Mouse (Mus musculus) intestine, embryonic 14.5 days (tissue): ENCODE data around the gene Pianp. TPM values are rescaled to one million over a fixed set of nuclear protein-coding genes. Genes with fewer than 3 reads are reported as not detected.
"Not testable (repeated sequence)": the region's sequence is repeated elsewhere in the genome, so short reads cannot be mapped to it uniquely, and the experiment has no call there.

Experiments
- ATAC-seq: fragments of 200-750 bp; cut with Nextera tagmentation; replicated peaks from 2 replicates; pipeline ENCODE4 v1.8.0; 2017; ENCODE audit warnings: low read depth, moderate number of reproducible peaks, moderate TSS enrichment, moderate library complexity; ENCODE audit not compliant: low FRiP score, low TSS enrichment
- DNase-seq: peaks from one replicate; pipeline ENCODE4 v3.0.0-alpha.2; 2018; ENCODE audit warnings: low spot score
- H3K27ac ChIP-seq: fragments of 300-500 bp; sonication (generic); 2 replicates; pipeline ENCODE4 v1.5.1; 2014; ENCODE audit warnings: low read depth, mild to moderate bottlenecking, control low read depth
- H3K27me3 ChIP-seq: fragments of 300-500 bp; sonication (generic); replicated peaks from 2 replicates; pipeline ENCODE4 v1.6.1; 2014; ENCODE audit warnings: low read length, control low read depth; ENCODE audit not compliant: control insufficient read depth, insufficient read depth
- H3K36me3 ChIP-seq: fragments of 300-500 bp; sonication (generic); 2 replicates; pipeline ENCODE4 v1.6.1; 2014; ENCODE audit warnings: low read length, control low read depth; ENCODE audit not compliant: control insufficient read depth, insufficient read depth
- H3K4me1 ChIP-seq: fragments of 300-500 bp; sonication (generic); replicated peaks from 2 replicates; pipeline ENCODE4 v1.6.1; 2014; ENCODE audit warnings: low read length, control low read depth, mixed read lengths; ENCODE audit not compliant: control insufficient read depth, insufficient read depth
- H3K4me2 ChIP-seq: fragments of 300-500 bp; sonication (generic); 2 replicates; pipeline ENCODE4 v1.6.1; 2014; ENCODE audit warnings: low read length
- H3K4me3 ChIP-seq: fragments of 300-500 bp; sonication (generic); 2 replicates; pipeline ENCODE4 v1.5.1; 2014; ENCODE audit warnings: low read depth, low read length, control low read depth, mixed read lengths
- H3K9ac ChIP-seq: fragments of 300-500 bp; sonication (generic); 2 replicates; pipeline ENCODE4 v1.6.1; 2014; ENCODE audit warnings: mild to moderate bottlenecking, low read length
- H3K9me3 ChIP-seq: fragments of 300-500 bp; sonication (generic); 2 replicates; pipeline ENCODE4 v1.6.1; 2016; ENCODE audit warnings: low read length, control low read depth; ENCODE audit not compliant: control insufficient read depth
- WGBS: fragments of 180-500 bp; shearing (Covaris S2); extraction: QIAGEN DNeasy Blood & Tissue Kit; methylation state at CpG from one replicate; pipeline ENCODE4 v1.1.7; 2014; 5-methylcytosine and 5-hydroxymethylcytosine counted together
- polyA plus RNA-seq: library from polyadenylated mRNA; unstranded; fragments of >200 nt; fragmentation: Nextera tagmentation; extraction: Ambion mirVana; gene quantifications from 2 replicates; pipeline ENCODE4 v1.2.1, GENCODE M21; 2014

The Pianp gene
- polyA plus RNA-seq, 1 experiment from 2014 or later = 0.85 TPM

DNA sequence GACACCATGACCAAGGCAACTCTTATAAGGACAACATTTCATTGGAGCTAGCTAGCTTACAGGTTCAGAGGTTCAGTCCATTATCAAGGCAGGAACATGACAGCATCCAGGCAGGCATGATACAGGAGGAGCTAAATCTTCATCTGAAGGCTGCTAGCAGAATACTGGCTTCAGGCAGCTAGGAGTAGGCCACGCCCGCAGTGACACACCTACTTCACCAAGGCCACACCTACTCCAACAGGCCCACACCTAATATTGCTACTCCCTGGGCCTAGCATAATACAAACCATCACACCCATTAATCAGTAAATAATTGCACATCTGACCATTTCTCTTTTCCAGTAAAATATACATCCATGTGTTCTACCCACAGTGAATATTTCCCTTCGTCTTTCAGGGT is 21.2 kb downstream of the Pianp start:
- Histone ChIP-seq H3K9me3 (no peaks in the 10 kb centered on the region), H3K9ac (no peak overlapping the region), H3K36me3 (peaks cover 77% of the 10 kb centered on the region), H3K4me1 (no peaks in the 10 kb centered on the region), H3K27me3 (no peaks in the 10 kb centered on the region), H3K27ac (no peak overlapping the region), H3K4me2 (no peak overlapping the region), H3K4me3 (no peak overlapping the region)
- 93% methylated on average over 3 of the region's 3 CpGs for WGBS
- ATAC-seq (no peak), DNase-seq (no peak)

- peaks cover 80% of the 10 kb centered on the region for H3K36me3 ChIP-seq
- H3K4me3 ChIP-seq, H3K27me3 ChIP-seq, H3K9me3 ChIP-seq, H3K27ac ChIP-seq, H3K4me2 ChIP-seq, H3K9ac ChIP-seq, H3K4me1 ChIP-seq: not testable (repeated sequence)
- DNase-seq (peak; percentile 87), ATAC-seq (0 out of 2 replicates have a peak, but pooled peaks have one; percentile 57)
- 22% methylated on average over 6 of the region's 9 CpGs for WGBS
These were observed 34.0 kb downstream of the Pianp start for GRCm38 (mm10) chr6:125030532-125030931.

DNA sequence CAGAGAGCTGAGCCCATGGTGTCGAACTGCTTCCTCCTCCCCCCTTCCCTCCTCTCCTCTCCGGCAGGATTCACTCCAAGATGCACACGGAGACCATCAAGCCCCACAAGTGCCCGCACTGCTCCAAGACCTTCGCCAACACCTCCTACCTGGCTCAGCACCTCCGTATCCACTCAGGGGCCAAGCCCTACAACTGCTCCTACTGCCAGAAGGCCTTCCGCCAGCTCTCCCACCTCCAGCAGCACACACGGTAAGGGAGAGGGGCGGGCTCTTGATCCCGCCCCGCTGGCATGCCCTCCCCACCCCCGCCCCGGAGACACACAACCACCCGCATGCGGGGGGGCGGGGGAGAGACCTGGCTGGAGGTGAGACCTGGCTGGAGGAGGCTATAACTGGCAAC is 35.1 kb downstream of the Pianp start:
- Histone ChIP-seq H3K9ac (no peak overlapping the region), H3K9me3 (no peaks in the 10 kb centered on the region), H3K36me3 (peaks cover 80% of the 10 kb centered on the region), H3K4me2 (no peak overlapping the region), H3K4me3 (no peak overlapping the region), H3K27me3 (no peaks in the 10 kb centered on the region), H3K27ac (no peak overlapping the region), H3K4me1 (no peaks in the 10 kb centered on the region)
- 90% methylated on average over 16 of the region's 16 CpGs for WGBS
- ATAC-seq (no peak), DNase-seq (no peak)

GRCm38 (mm10) chr6:125038666-125039065 is 42.2 kb downstream of the Pianp start:
- WGBS = 97% methylated on average over 4 of the region's 4 CpGs
- Histone ChIP-seq H3K4me1 (peaks cover 14% of the 10 kb centered on the region; the same call in 1 of the 2 replicates), H3K4me2 (peak overlapping the region; percentile 86), H3K9ac (peak overlapping the region; percentile 31), H3K4me3 (0 out of 2 replicates have a peak overlapping the region, but pooled peaks have one; percentile 66), H3K27ac (peak overlapping the region; percentile 80), H3K36me3 (peaks cover 49% of the 10 kb centered on the region), H3K9me3 (no peaks in the 10 kb centered on the region), H3K27me3 (no peaks in the 10 kb centered on the region)
- DNase-seq = no peak
- ATAC-seq = no peak

GRCm38 (mm10) chr6:125039131-125039530 is 42.6 kb downstream of the Pianp start:
- H3K4me3 ChIP-seq = peak overlapping the region; percentile 66
- no peaks in the 10 kb centered on the region for H3K9me3 ChIP-seq
- peak overlapping the region; percentile 80 for H3K27ac ChIP-seq
- H3K4me2 ChIP-seq = peak overlapping the region; percentile 86
- H3K4me1 ChIP-seq = peaks cover 14% of the 10 kb centered on the region; the same call in 1 of the 2 replicates
- 0 out of 2 replicates have a peak, but pooled peaks have one; percentile 6 for ATAC-seq
- no peaks in the 10 kb centered on the region for H3K27me3 ChIP-seq
- 5% methylated on average over 8 of the region's 8 CpGs for WGBS
- no peak for DNase-seq
- H3K9ac ChIP-seq = peak overlapping the region; percentile 31
- H3K36me3 ChIP-seq = peaks cover 49% of the 10 kb centered on the region

- WGBS = under 1% methylated on average over 26 of the region's 26 CpGs
- ATAC-seq (peak; percentile 97), DNase-seq (peak; percentile 89)
- Histone ChIP-seq H3K4me3 (peak within 1 kb of the TSS; percentile 66), H3K9me3 (no peaks in the 10 kb centered on the region), H3K4me1 (peaks cover 14% of the 10 kb centered on the region; the same call in 1 of the 2 replicates), H3K4me2 (peak within 1 kb of the TSS; percentile 86), H3K36me3 (peaks cover 49% of the 10 kb centered on the region), H3K27ac (peak within 1 kb of the TSS; percentile 80), H3K9ac (peak within 1 kb of the TSS; percentile 73), H3K27me3 (no peaks in the 10 kb centered on the region)
These were observed 43.1 kb downstream of the Pianp start, which contains the start of gene Ing4 for GRCm38 (mm10) chr6:125039533-125040153. TSS of gene Ing4 (plus strand) at chr6:125039760.

GRCm38 (mm10) chr6:125040221-125040620 is 43.7 kb downstream of the Pianp start:
- peaks cover 48% of the 10 kb centered on the region for H3K36me3 ChIP-seq
- H3K9ac ChIP-seq = peak overlapping the region; percentile 73
- no peaks in the 10 kb centered on the region for H3K9me3 ChIP-seq
- H3K4me3 ChIP-seq = peak overlapping the region; percentile 66
- 15% methylated on average over 7 of the region's 7 CpGs for WGBS
- peak overlapping the region; percentile 86 for H3K4me2 ChIP-seq
- peak overlapping the region; percentile 66 for H3K27ac ChIP-seq
- no peaks in the 10 kb centered on the region for H3K27me3 ChIP-seq
- ATAC-seq (no peak), DNase-seq (no peak)
- H3K4me1 ChIP-seq = peaks cover 14% of the 10 kb centered on the region; the same call in 1 of the 2 replicates

DNA sequence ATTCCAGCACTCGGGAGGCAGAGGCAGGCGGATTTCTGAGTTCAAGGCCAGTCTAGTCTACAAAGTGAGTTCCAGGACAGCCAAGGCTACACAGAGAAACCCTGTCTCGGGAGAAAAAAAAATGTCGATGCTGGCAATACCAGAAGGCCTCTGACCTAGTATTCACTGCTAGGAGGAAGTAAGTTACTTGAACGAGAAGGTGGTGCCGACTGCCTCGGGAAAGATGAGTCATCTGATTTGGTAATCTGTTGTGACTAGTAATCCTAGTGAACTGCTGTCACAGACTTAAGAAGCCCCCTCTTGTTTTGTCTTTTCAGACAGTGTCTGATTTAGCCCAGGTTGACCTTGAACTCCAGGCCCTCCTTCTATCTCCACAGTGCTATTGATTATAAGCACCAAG is 44.6 kb downstream of the Pianp start:
- H3K27me3 ChIP-seq = no peaks in the 10 kb centered on the region
- no peak overlapping the region for H3K27ac ChIP-seq
- 0 out of 2 replicates have a peak overlapping the region, but pooled peaks have one; percentile 86 for H3K4me2 ChIP-seq
- H3K4me3 ChIP-seq = no peak overlapping the region
- H3K9me3 ChIP-seq = no peaks in the 10 kb centered on the region
- DNase-seq (no peak), ATAC-seq (no peak)
- H3K9ac ChIP-seq = no peak overlapping the region
- peaks cover 47% of the 10 kb centered on the region for H3K36me3 ChIP-seq
- peaks cover 14% of the 10 kb centered on the region; the same call in 1 of the 2 replicates for H3K4me1 ChIP-seq
- 88% methylated on average over 7 of the region's 7 CpGs for WGBS

DNA sequence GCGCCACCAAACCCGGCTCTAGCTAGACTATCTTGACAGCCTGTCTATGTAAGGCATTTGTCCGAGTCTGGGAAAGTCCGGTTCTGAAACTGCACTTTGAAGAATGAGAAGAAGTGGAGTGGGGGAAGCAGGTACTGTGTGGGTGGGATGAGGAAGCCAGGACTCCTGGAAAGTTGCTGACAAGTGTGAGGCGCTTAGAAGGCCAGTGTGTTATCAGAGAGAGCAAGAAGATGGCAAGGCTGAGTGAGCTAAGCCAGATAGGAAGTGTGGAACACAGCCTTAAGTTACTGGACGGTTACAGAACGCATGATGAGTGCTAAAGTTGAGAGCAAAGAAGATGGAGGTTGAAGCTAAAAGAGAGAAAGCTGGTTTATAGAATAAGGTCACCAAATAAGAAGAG is 45.6 kb downstream of the Pianp start:
- Histone ChIP-seq H3K27ac (no peak overlapping the region), H3K27me3 (no peaks in the 10 kb centered on the region), H3K4me3 (no peak overlapping the region), H3K4me1 (peaks cover 14% of the 10 kb centered on the region; the same call in 1 of the 2 replicates), H3K4me2 (no peak overlapping the region), H3K36me3 (peaks cover 45% of the 10 kb centered on the region), H3K9me3 (no peaks in the 10 kb centered on the region), H3K9ac (no peak overlapping the region)
- DNase-seq (no peak), ATAC-seq (no peak)
- 90% methylated on average over 7 of the region's 7 CpGs for WGBS
